Mouse (Mus musculus) testis, adult 2 months (tissue): ENCODE results near the gene Pskh1. TPM values are rescaled to one million over a fixed set of nuclear protein-coding genes. Genes with fewer than 3 reads are reported as not detected.

ENCODE experiments used
- H3K27ac ChIP-seq: fragments of 200-500 bp; 2 replicates; pipeline ENCODE4 v1.5.1; 2012; ENCODE audit warnings: low read depth, low read length; ENCODE audit not compliant: control insufficient read depth, insufficient read depth
- H3K27me3 ChIP-seq: fragments of 200-500 bp; 2 replicates; pipeline ENCODE4 v1.6.1; 2012; ENCODE audit warnings: mild to moderate bottlenecking, low read length, moderate library complexity; ENCODE audit not compliant: control insufficient read depth, insufficient read depth
- H3K36me3 ChIP-seq: fragments of 200-500 bp; 2 replicates; pipeline ENCODE4 v1.6.1; 2012; ENCODE audit warnings: mild to moderate bottlenecking, low read length; ENCODE audit not compliant: control insufficient read depth, insufficient read depth
- H3K4me1 ChIP-seq: fragments of 200-500 bp; 2 replicates; pipeline ENCODE4 v1.6.1; 2012; ENCODE audit warnings: low read length; ENCODE audit not compliant: control insufficient read depth, insufficient read depth
- H3K4me3 ChIP-seq: fragments of 200-500 bp; 2 replicates; pipeline ENCODE4 v1.5.1; 2012; ENCODE audit warnings: low read depth, mild to moderate bottlenecking, low read length, moderate library complexity, mixed read lengths; ENCODE audit not compliant: control insufficient read depth
- CTCF ChIP-seq: fragments of 200-500 bp; IDR thresholded peaks from 2 replicates; pipeline ENCODE4 v1.5.1; 2012; ENCODE audit warnings: low read depth, mild to moderate bottlenecking, inconsistent platforms, low read length, moderate library complexity; ENCODE audit not compliant: control insufficient read depth, insufficient read depth, insufficient replicate concordance
- POLR2A ChIP-seq: fragments of 200-500 bp; IDR thresholded peaks from 2 replicates; pipeline ENCODE4 v1.6.1; 2012; ENCODE audit warnings: low read depth, mild to moderate bottlenecking, inconsistent platforms, low read length, moderate library complexity; ENCODE audit not compliant: control insufficient read depth
- polyA plus RNA-seq: library from polyadenylated mRNA; depleted of rRNA; stranded (reverse); fragments of >200 nt; gene quantifications from 2 replicates; pipeline ENCODE4 v1.2.3, GENCODE M21; 2012

The Pskh1 gene
- polyA plus RNA-seq, 1 experiment, result 19.4 TPM

DNA sequence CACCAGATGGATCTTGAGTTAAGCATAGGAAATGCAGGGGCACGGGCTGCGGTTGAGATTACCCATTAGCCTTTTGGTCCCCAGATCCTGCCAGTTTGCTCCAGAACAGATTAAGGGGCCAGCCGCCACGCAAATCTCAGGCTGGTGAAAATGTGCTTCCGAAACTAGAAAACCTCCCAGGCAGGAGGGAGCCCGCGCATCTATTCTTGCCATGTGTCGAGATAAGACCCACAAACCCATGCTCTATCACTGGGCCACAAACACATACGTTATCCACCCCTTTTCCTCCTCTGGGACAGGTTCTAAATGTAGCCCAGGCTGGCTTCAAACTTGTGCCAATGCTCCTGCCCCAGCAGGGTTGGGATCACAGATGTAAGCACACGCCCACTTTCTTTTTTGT, 61.3 kb downstream of the Pskh1 start:
- no peak overlapping the region for H3K4me3 ChIP-seq
- H3K36me3 ChIP-seq, result no peaks in the 10 kb centered on the region
- no peak overlapping the region for H3K27ac ChIP-seq
- peaks cover 15% of the 10 kb centered on the region for H3K4me1 ChIP-seq
- TF ChIP-seq POLR2A (no peak), CTCF (no peak)
- H3K27me3 ChIP-seq, result no peaks in the 10 kb centered on the region

DNA sequence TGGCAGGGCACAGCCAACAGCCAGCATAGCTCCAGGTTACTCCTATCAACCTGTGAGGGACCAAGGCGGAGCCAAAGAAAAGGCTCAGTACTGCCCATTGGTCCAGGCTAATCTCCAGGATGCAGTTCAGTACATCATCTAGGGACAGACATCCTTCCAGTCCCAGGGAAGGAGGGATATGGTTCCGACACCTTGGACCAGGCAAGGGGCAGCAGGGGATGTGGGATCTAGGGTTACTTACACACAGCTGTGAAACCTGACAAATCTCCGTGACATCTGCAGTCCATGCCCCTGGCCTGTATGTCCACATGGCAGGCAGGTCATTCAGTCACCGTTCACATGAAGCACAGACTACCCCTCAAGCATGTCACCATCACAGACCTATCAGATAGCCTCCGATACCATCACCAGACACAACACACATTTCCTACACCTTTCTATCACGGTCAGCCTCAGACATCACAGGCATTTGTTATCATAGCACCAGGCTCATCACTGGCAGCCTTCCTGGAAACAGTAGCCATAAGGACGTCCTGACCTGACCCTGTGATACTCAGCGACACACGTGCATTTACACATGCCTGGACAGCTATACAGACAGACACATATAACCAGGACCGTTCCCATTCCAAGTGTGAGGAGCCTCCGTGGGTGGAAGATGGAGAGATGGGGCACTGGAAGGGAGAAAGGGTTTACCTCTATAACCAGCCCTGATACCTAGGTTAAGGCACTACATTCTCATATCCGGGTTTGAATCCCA, 64.4 kb downstream of the Pskh1 start:
- Histone ChIP-seq H3K27ac (no peak overlapping the region), H3K4me1 (peaks cover 19% of the 10 kb centered on the region), H3K4me3 (peak overlapping the region; percentile 87), H3K36me3 (no peaks in the 10 kb centered on the region), H3K27me3 (no peaks in the 10 kb centered on the region)
- TF ChIP-seq CTCF (no peak), POLR2A (no peak)

DNA sequence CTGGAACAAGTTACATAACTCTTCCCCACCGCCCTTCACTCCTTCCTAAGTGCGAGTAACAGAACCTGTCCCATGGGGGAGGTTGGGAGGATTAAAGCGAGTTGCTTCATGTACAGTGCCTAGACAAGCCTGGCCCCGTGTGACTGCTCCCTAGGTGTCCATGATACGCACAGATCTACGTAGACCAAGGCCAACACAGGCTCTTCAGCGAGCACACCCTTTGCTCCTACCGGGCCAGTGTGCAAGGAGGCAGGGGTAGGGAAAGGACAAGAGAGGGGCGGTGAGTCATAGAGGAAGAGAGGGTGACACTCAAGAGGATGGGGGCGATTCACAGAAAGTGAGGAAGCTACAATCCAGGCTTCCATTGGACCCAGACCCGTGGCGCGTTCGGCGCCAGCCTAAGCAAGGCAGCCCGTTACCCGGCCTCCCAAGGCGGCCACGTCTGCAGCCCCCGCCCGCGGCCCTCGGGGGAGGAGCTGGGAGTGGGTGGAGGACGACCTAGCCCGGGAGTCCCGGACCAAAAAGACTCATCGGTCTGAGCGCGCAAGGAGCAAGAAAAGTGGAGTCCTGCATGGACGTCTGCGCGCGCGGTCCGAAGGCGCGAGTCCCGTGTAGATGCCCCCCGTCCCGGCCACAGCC, 65.1 kb downstream of the Pskh1 start:
- peaks cover 19% of the 10 kb centered on the region for H3K4me1 ChIP-seq
- no peaks in the 10 kb centered on the region for H3K36me3 ChIP-seq
- no peak for TF ChIP-seq CTCF
- no peak; the same call in 1 of the 2 replicates for TF ChIP-seq POLR2A
- no peaks in the 10 kb centered on the region for H3K27me3 ChIP-seq
- peak overlapping the region; percentile 87 for H3K4me3 ChIP-seq
- peak overlapping the region; percentile 22 for H3K27ac ChIP-seq

DNA sequence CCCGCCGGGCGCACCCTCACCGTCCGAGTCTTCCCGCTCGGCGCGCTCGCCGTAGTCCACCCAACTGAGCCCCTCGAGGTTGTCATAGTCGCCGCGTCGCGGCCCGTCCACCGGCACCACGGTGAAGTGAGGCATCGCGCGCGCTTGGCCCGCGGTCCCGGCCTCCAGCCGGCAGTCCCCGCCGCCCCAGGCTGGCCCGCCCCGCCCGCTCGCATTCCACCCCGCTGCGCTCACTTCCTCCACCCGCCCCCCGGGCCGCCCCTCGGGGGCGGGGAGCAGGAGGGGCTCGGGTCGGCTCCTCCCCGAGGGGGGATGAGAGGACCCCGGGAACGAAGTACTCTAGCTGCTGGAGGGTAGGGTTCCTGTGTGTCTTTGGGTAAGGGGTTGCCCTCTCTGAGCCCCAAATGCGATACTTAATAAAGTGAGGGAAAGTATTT, 65.7 kb downstream of the Pskh1 start, which contains the start of gene Slc12a4:
Gene Slc12a4, minus strand, starts transcription at position 193 of the 437 bp plus-strand sequence.
- H3K4me1 ChIP-seq, result peaks cover 19% of the 10 kb centered on the region
- H3K27ac ChIP-seq, result peak within 1 kb of the TSS; percentile 22
- H3K27me3 ChIP-seq, result no peaks in the 10 kb centered on the region
- H3K36me3 ChIP-seq, result no peaks in the 10 kb centered on the region
- peak within 1 kb of the TSS; percentile 87 for H3K4me3 ChIP-seq
- TF ChIP-seq CTCF (no peak), POLR2A (peak; percentile 36)

DNA sequence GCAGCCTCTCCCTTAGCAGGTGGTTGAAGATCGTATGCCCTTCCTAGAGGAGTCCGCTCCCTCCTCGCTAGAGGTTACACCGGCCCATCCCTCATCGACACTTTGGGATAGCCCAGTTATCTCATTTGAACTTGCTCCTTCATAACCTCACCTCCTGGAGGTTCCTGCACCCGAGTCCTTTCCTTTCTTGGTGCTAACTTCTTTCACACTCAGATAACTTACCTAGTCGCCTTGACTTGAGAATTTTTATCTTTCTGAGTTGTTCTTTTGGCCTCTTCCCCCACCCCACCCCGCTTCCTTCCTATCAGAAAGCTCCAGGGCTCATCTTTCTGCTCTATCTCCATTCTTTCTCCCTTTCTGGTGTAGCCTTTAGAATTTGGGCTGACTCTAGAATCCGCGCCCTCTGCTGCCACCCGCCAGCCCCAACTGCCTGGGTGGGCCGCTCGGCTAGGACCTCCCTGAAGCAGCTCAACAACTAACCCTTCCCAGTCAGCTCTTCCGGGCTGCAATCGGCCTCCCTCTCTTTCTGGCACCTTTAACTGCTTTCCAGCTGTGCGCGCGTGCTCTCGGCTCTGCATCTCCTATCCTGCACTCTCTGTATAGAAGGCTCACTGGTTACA, 66.6 kb downstream of the Pskh1 start:
- peak overlapping the region; percentile 48 for H3K4me3 ChIP-seq
- H3K4me1 ChIP-seq, result peaks cover 16% of the 10 kb centered on the region
- peak overlapping the region; percentile 78 for H3K27ac ChIP-seq
- TF ChIP-seq CTCF, result no peak
- no peak for TF ChIP-seq POLR2A
- H3K36me3 ChIP-seq, result no peaks in the 10 kb centered on the region
- H3K27me3 ChIP-seq, result no peaks in the 10 kb centered on the region

DNA sequence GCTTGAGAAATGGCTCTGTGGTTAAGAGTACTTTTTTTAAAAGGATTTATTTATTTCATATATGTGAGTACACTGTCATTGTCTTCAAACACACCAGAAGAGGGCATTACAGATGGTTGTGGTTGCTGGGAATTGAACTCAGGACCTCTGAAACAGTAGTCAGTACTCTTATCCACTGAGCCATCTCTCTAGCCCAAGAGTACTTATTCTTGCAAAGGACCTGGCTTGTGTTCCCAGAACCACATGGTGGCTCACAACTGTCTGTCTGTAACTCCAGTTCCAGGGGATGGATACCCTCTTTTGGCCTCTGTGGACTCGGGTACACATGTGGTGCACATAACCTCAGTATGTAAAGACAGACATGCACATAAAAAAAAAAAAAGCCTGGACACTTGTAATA, 69.1 kb downstream of the Pskh1 start:
- H3K36me3 ChIP-seq, result no peaks in the 10 kb centered on the region
- peaks cover 15% of the 10 kb centered on the region for H3K4me1 ChIP-seq
- no peak overlapping the region for H3K4me3 ChIP-seq
- H3K27ac ChIP-seq, result no peak overlapping the region
- no peak for TF ChIP-seq POLR2A
- TF ChIP-seq CTCF, result no peak
- no peaks in the 10 kb centered on the region for H3K27me3 ChIP-seq
